Mouse (Mus musculus): ENCODE results near the gene Dab1. TPM values are rescaled to one million over a fixed set of nuclear protein-coding genes. Genes with fewer than 3 reads are reported as not detected.

Dab1 gene
- polyA plus RNA-seq, 1 experiment: 56.8 TPM

- DNase-seq (ENCODE audit: extremely low spot score in 1 of 2, low spot score in 1 of 2): no peak
Observed at GRCm38 (mm10) chr4:104468666-104469065, 849.5 kb downstream of the Dab1 start.

- no peak for DNase-seq (ENCODE audit: extremely low spot score in 1 of 2, low spot score in 1 of 2)
Observed at GRCm38 (mm10) chr4:104472915-104473314, 853.8 kb downstream of the Dab1 start.

GRCm38 (mm10) chr4:104476841-104477240, 857.7 kb downstream of the Dab1 start:
- DNase-seq (ENCODE audit: extremely low spot score in 1 of 2, low spot score in 1 of 2): no peak

GRCm38 (mm10) chr4:104483948-104484347, 864.8 kb downstream of the Dab1 start:
- no peak for DNase-seq (ENCODE audit: extremely low spot score in 1 of 2, low spot score in 1 of 2)

- DNase-seq (ENCODE audit: extremely low spot score in 1 of 2, low spot score in 1 of 2): no peak
Observed at GRCm38 (mm10) chr4:104497221-104497620, 878.1 kb downstream of the Dab1 start.

GRCm38 (mm10) chr4:104500112-104500511, 881.0 kb downstream of the Dab1 start:
- no peak for DNase-seq (ENCODE audit: extremely low spot score in 1 of 2, low spot score in 1 of 2)

- no peak for DNase-seq (ENCODE audit: extremely low spot score in 1 of 2, low spot score in 1 of 2)
Observed at GRCm38 (mm10) chr4:104500646-104501045, 881.5 kb downstream of the Dab1 start.

GRCm38 (mm10) chr4:104501245-104501644, 882.1 kb downstream of the Dab1 start:
- peak in 1 of 2 experiments; percentile 30 for DNase-seq (ENCODE audit: extremely low spot score in 1 of 2, low spot score in 1 of 2)

- DNase-seq (ENCODE audit: extremely low spot score in 1 of 2, low spot score in 1 of 2): no peak
Observed at GRCm38 (mm10) chr4:104504916-104505315, 885.8 kb downstream of the Dab1 start.

- no peak for DNase-seq (ENCODE audit: extremely low spot score in 1 of 2, low spot score in 1 of 2)
Observed at GRCm38 (mm10) chr4:104509230-104509985, 890.2 kb downstream of the Dab1 start.

GRCm38 (mm10) chr4:104511855-104512254, 892.7 kb downstream of the Dab1 start:
- no peak for DNase-seq (ENCODE audit: extremely low spot score in 1 of 2, low spot score in 1 of 2)

GRCm38 (mm10) chr4:104512513-104512912, 893.4 kb downstream of the Dab1 start:
- no peak for DNase-seq (ENCODE audit: extremely low spot score in 1 of 2, low spot score in 1 of 2)

- DNase-seq (ENCODE audit: extremely low spot score in 1 of 2, low spot score in 1 of 2): no peak
Observed at GRCm38 (mm10) chr4:104513622-104514021, 894.5 kb downstream of the Dab1 start.

GRCm38 (mm10) chr4:104514568-104515000, 895.4 kb downstream of the Dab1 start:
- peak in 1 of 2 experiments; percentile 69 for DNase-seq (ENCODE audit: extremely low spot score in 1 of 2, low spot score in 1 of 2)

GRCm38 (mm10) chr4:104515681-104516080, 896.5 kb downstream of the Dab1 start:
- DNase-seq (ENCODE audit: extremely low spot score in 1 of 2, low spot score in 1 of 2): no peak

GRCm38 (mm10) chr4:104522324-104522723, 903.2 kb downstream of the Dab1 start:
- DNase-seq (ENCODE audit: extremely low spot score in 1 of 2, low spot score in 1 of 2): no peak

GRCm38 (mm10) chr4:104523776-104524175, 904.6 kb downstream of the Dab1 start:
- peak in 1 of 2 experiments; percentile 55 for DNase-seq (ENCODE audit: extremely low spot score in 1 of 2, low spot score in 1 of 2)

GRCm38 (mm10) chr4:104529905-104530646, 910.9 kb downstream of the Dab1 start:
- DNase-seq (ENCODE audit: extremely low spot score in 1 of 2, low spot score in 1 of 2): no peak

GRCm38 (mm10) chr4:104532846-104533245, 913.7 kb downstream of the Dab1 start:
- DNase-seq (ENCODE audit: extremely low spot score in 1 of 2, low spot score in 1 of 2): peak; percentile 75 to 81

GRCm38 (mm10) chr4:104538420-104538819, 919.3 kb downstream of the Dab1 start:
- DNase-seq (ENCODE audit: extremely low spot score in 1 of 2, low spot score in 1 of 2): peak in 1 of 2 experiments; percentile 17

GRCm38 (mm10) chr4:104539047-104539446, 919.9 kb downstream of the Dab1 start:
- DNase-seq (ENCODE audit: extremely low spot score in 1 of 2, low spot score in 1 of 2): no peak

GRCm38 (mm10) chr4:104547091-104547490, 927.9 kb downstream of the Dab1 start:
- DNase-seq (ENCODE audit: extremely low spot score in 1 of 2, low spot score in 1 of 2): no peak
